Mouse (Mus musculus) testis, adult 2 months (tissue): ENCODE measurements around the gene Lyzl6. TPM values are rescaled to one million over a fixed set of nuclear protein-coding genes. Genes with fewer than 3 reads are reported as not detected.
"Not testable (repeated sequence)": the region's sequence is repeated elsewhere in the genome, so short reads cannot be mapped to it uniquely, and the experiment has no call there.

ENCODE experiments used
- H3K27ac ChIP-seq: fragments of 200-500 bp; 2 replicates; pipeline ENCODE4 v1.5.1; 2012; ENCODE audit warnings: low read depth, low read length; ENCODE audit not compliant: control insufficient read depth, insufficient read depth
- H3K27me3 ChIP-seq: fragments of 200-500 bp; 2 replicates; pipeline ENCODE4 v1.6.1; 2012; ENCODE audit warnings: mild to moderate bottlenecking, low read length, moderate library complexity; ENCODE audit not compliant: control insufficient read depth, insufficient read depth
- H3K36me3 ChIP-seq: fragments of 200-500 bp; 2 replicates; pipeline ENCODE4 v1.6.1; 2012; ENCODE audit warnings: mild to moderate bottlenecking, low read length; ENCODE audit not compliant: control insufficient read depth, insufficient read depth
- H3K4me1 ChIP-seq: fragments of 200-500 bp; 2 replicates; pipeline ENCODE4 v1.6.1; 2012; ENCODE audit warnings: low read length; ENCODE audit not compliant: control insufficient read depth, insufficient read depth
- H3K4me3 ChIP-seq: fragments of 200-500 bp; 2 replicates; pipeline ENCODE4 v1.5.1; 2012; ENCODE audit warnings: low read depth, mild to moderate bottlenecking, low read length, moderate library complexity, mixed read lengths; ENCODE audit not compliant: control insufficient read depth
- CTCF ChIP-seq: fragments of 200-500 bp; IDR thresholded peaks from 2 replicates; pipeline ENCODE4 v1.5.1; 2012; ENCODE audit warnings: low read depth, mild to moderate bottlenecking, inconsistent platforms, low read length, moderate library complexity; ENCODE audit not compliant: control insufficient read depth, insufficient read depth, insufficient replicate concordance
- POLR2A ChIP-seq: fragments of 200-500 bp; IDR thresholded peaks from 2 replicates; pipeline ENCODE4 v1.6.1; 2012; ENCODE audit warnings: low read depth, mild to moderate bottlenecking, inconsistent platforms, low read length, moderate library complexity; ENCODE audit not compliant: control insufficient read depth
- polyA plus RNA-seq: library from polyadenylated mRNA; depleted of rRNA; stranded (reverse); fragments of >200 nt; gene quantifications from 2 replicates; pipeline ENCODE4 v1.2.3, GENCODE M21; 2012; rRNA removed

Gene Lyzl6
- 231 and 296 TPM in 2 replicates for polyA plus RNA-seq

DNA sequence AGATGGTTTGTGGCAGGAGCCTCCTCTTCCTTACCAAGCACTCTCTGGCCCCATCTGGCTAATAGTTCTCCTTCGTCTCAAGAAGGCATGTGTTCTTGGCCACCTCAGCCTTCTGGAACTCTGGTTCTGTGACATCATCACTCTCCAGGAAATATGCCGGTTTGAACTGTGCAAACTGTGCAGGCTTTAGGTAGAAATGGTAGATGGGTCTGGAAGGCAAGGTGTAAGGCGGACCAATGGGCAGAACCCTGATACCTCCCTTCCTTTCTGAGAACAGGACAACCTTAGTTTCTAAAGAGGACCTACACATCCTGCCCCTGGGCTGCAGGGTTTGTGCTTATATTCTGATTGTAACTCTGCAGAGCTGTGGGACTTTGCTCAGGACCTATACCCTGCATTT lies at the start of gene Lyzl6:
Gene Lyzl6 (minus strand): TSS at position 101 of the 400 bp plus-strand sequence.
- H3K4me1 ChIP-seq = no peaks in the 10 kb centered on the region; the same call in 1 of the 2 replicates
- no peaks in the 10 kb centered on the region for H3K36me3 ChIP-seq
- TF ChIP-seq POLR2A (no peak), CTCF (no peak)
- no peaks in the 10 kb centered on the region for H3K27me3 ChIP-seq
- peak within 1 kb of the TSS; percentile 23; the same call in 1 of the 2 replicates for H3K27ac ChIP-seq
- H3K4me3 ChIP-seq = peak within 1 kb of the TSS; percentile 76

DNA sequence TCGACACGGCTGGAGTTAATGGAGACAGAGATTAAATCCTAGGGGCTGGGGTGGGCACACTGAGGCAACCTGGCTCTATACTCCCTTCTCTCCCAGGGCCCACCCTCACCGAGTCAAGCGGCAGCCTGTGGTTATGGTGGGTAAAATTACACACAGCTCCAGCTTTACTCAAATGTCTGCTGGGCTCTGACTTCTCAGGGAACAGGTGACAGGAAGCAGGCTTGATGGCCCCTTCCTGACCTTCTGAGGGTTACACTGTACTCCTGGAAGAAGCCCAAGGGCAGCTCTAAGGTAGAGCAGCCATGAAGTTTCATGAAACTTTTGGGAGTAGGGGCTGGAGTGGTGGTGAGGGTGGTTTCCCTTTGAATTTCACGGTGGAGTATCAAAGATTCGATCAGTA lies 48.0 kb upstream of the Lyzl6 start:
- TF ChIP-seq CTCF = no peak
- TF ChIP-seq POLR2A = no peak
- no peak overlapping the region for H3K27ac ChIP-seq
- H3K4me3 ChIP-seq = no peak overlapping the region
- H3K4me1 ChIP-seq = no peaks in the 10 kb centered on the region
- H3K27me3 ChIP-seq = no peaks in the 10 kb centered on the region
- peaks cover 2% of the 10 kb centered on the region for H3K36me3 ChIP-seq

DNA sequence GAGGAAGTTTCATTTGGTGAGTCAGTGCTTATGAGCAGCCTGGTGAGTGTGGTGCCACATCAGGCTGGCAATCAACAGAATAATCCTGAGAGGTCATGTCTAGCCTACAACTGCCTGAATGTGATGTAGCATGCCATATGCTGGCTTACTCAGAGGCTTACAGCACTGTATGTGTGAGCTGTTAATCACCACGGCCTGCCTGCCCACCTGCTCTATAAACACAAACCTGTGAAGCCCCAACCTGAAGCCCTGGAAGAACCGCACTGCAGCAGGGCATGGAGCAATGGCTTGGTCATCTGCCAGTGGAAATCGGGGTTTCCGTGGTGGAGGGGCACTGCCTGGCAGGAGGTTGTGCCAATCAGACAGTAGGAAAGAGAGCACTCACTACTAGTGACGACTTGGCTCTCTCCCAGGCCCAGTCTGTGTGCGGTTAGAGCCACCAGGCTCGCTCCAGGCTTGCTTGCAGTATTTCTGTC lies 46.6 kb upstream of the Lyzl6 start:
- Histone ChIP-seq H3K4me3 (no peak overlapping the region), H3K36me3 (peaks cover 7% of the 10 kb centered on the region), H3K27ac (no peak overlapping the region)

DNA sequence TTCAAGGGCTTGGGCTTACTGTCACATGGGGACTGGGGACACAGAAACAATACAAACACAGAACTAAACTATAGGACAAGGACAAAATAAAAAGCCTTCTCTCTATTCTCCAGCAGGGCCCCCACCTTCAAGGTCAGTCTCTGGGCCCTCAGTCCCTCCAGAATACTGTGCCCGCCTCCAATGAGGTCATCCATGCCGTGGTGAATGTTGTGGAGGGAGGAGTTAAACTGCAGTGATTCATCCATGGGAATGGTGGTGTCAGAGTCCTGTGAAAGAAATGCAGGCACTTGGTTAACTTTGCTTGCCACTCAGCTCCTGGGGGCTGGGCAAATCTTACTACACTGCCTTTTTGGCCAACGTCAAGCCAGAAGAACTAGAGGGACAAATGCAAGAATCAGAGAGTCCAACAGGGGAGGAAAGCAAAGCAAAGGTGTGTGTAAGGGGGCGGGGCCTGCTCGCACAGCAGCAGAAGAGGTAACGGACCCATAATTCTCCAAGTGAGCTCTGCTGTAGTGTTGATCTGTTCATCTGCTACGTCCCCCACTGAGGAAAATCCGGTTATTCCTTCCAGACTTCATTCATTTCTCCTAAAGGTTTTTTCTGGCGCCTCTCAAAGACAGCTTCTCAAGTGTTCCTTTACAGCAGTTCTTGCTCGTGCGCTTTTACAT lies 45.1 kb upstream of the Lyzl6 start:
- no peak overlapping the region for H3K27ac ChIP-seq
- no peaks in the 10 kb centered on the region for H3K4me1 ChIP-seq
- no peaks in the 10 kb centered on the region for H3K27me3 ChIP-seq
- H3K4me3 ChIP-seq = no peak overlapping the region
- peaks cover 8% of the 10 kb centered on the region for H3K36me3 ChIP-seq
- TF ChIP-seq POLR2A (no peak), CTCF (no peak)

More for the DNA sequence above, 46.6 kb upstream of the Lyzl6 start:
- TF ChIP-seq POLR2A (no peak), CTCF (no peak)
- no peaks in the 10 kb centered on the region for H3K4me1 ChIP-seq
- no peaks in the 10 kb centered on the region for H3K27me3 ChIP-seq

DNA sequence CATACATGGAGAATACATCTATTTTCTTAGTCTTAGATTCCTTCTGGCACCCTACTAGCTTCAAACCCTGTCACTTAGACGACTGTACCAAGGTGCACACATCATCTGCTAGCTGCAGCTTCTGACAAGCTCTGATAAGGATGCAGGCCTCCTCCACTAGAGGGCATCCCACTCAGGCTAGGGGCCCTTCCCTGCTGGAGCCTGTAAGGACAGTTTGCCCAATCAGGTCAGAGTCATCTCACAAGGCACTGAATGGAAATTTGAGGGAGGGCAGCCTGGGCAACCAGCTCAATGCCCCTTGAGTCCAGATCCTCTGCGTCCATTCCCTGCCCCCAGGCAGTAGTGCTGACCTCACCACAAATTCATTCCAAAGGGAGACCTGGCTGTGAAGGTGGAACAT lies 38.4 kb upstream of the Lyzl6 start:
- not testable (repeated sequence) for H3K27me3 ChIP-seq, H3K4me1 ChIP-seq, H3K36me3 ChIP-seq, H3K27ac ChIP-seq, H3K4me3 ChIP-seq
- peak; percentile 33; the same call in 1 of the 2 replicates for TF ChIP-seq CTCF

DNA sequence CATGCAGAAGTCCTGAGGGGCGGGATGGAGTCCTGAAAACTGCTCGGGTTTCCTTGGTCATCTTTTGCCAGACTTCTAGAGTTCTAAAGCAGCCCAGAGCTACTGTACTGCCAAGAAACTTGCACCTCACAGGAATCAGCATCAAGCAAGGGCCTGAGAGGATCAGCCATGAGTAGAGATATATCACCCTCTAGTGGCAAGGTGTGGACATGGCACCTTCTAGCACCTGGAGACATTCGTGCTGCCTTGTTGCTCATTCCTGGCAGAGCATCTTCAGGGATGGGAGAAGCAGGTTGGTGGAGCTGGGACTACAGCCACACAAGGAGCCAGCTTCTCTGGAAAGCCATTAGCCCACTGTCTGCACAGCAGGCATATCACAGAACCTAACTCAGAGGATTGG lies 36.9 kb upstream of the Lyzl6 start:
- no peak overlapping the region for H3K4me3 ChIP-seq
- H3K27me3 ChIP-seq = no peaks in the 10 kb centered on the region
- H3K36me3 ChIP-seq = peaks cover 3% of the 10 kb centered on the region; the same call in 1 of the 2 replicates
- H3K4me1 ChIP-seq = no peaks in the 10 kb centered on the region
- TF ChIP-seq CTCF (peak; percentile 80; the same call in 1 of the 2 replicates), POLR2A (no peak)
- no peak overlapping the region for H3K27ac ChIP-seq

DNA sequence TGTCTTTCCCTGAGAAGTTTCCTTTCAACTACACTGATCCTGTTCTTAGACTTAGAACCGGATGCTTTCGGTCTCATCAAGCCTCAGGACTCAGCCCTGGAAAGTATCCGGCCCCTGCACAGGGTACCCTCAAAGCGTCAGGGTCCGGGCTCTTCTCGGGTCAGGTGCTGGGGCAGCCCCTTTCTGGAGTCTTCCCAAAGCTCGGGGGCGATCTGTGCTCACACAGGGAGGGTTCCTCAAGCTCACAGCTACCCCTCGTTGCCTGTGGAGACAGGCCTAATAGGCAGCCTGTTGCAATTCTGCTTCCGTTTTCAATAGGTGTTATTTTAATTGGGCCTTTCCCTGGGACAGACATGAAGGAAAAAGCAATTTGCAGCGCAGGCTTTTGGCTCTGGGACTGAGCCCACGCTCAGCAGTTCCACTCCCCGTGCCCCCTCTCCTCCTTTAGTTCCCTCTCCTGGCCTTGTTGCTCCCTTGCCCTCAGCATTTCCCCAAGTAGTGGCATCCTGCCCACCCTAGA lies 28.3 kb upstream of the Lyzl6 start:
- no peaks in the 10 kb centered on the region for H3K36me3 ChIP-seq
- no peaks in the 10 kb centered on the region for H3K27me3 ChIP-seq
- H3K4me3 ChIP-seq = no peak overlapping the region
- no peak overlapping the region for H3K27ac ChIP-seq
- TF ChIP-seq POLR2A (no peak), CTCF (no peak)
- H3K4me1 ChIP-seq = no peaks in the 10 kb centered on the region
